ENCODE assay signal across 13 mouse cellular contexts in the genomic region with DNA sequence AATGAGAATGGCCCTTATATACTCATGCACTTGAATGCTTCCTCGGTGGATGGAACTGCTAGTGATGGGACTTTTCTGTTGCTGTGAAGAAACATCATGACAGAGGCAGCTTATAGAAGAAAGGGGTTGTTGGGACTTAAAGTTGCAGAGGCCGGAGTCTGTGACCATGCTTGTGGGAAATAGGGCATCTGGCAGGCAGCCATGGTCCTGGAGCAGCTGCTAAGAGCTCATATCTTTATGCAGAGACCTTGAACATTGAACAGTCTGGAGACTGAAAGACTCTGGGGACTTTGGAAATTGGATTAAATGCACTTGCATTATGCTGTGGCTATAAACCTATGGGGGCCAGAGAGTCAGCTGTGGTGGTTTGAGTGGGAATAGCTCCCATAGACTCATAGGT.
DNase-seq lines count a peak whose midpoint lies in the region; ATAC-seq lines count a peak whose summit lies in the region.
"Had no signal": no experiment of that assay in that cellular context is flagged by ENCODE, and none has a peak within 500 bp of the region (broad histone marks: within the 10 kb centered on the region; RNA-seq: fewer than 3 reads in every experiment).

No protein-coding gene starts in this region.

- no peak overlapping the region for H3K4me3 ChIP-seq in forebrain, embryonic 14.5 days (ENCODE audit: low read depth, low read length)
- H3K4me3 ChIP-seq in forebrain, embryonic 15.5 days = no peak overlapping the region
- H3K4me3 ChIP-seq in kidney, embryonic 14.5 days (ENCODE audit: low read length) = no peak overlapping the region
- no peak overlapping the region for H3K4me3 ChIP-seq in intestine, embryonic 15.5 days (replicated peaks)
- H3K4me3 ChIP-seq: forebrain, embryonic 13.5 days; megakaryocyte, embryonic 14.5 days had no signal

- no peaks in the 10 kb centered on the region for H3K9me3 ChIP-seq in forebrain, embryonic 14.5 days (replicated peaks; ENCODE audit: control insufficient read depth, low read length)
- H3K9me3 ChIP-seq in forebrain, embryonic 15.5 days = no peaks in the 10 kb centered on the region
- no peaks in the 10 kb centered on the region for H3K9me3 ChIP-seq in kidney, embryonic 14.5 days (ENCODE audit: control insufficient read depth, low read length)
- no peaks in the 10 kb centered on the region for H3K9me3 ChIP-seq in intestine, embryonic 15.5 days
- H3K9me3 ChIP-seq: forebrain, embryonic 13.5 days; megakaryocyte, embryonic 14.5 days had no signal

- H3K27me3 ChIP-seq in forebrain, embryonic 14.5 days (replicated peaks; ENCODE audit: control insufficient read depth, insufficient read depth, low read length) = no peaks in the 10 kb centered on the region
- no peaks in the 10 kb centered on the region for H3K27me3 ChIP-seq in forebrain, embryonic 15.5 days
- no peaks in the 10 kb centered on the region for H3K27me3 ChIP-seq in kidney, embryonic 14.5 days (ENCODE audit: control insufficient read depth, insufficient read depth, low read length)
- H3K27me3 ChIP-seq in intestine, embryonic 15.5 days (replicated peaks) = no peaks in the 10 kb centered on the region
- H3K27me3 ChIP-seq: forebrain, embryonic 13.5 days had no signal

- no peak for ATAC-seq in forebrain, embryonic 14.5 days
- no peak for ATAC-seq in forebrain, embryonic 15.5 days (replicated peaks)
- no peak for ATAC-seq in kidney, embryonic 14.5 days (ENCODE audit: low FRiP score, low TSS enrichment)
- peak; percentile 71 for ATAC-seq in intestine, embryonic 15.5 days
- ATAC-seq: forebrain, embryonic 13.5 days had no signal

- no peak overlapping the region for H3K27ac ChIP-seq in forebrain, embryonic 14.5 days (ENCODE audit: low read depth, low read length)
- no peak overlapping the region for H3K27ac ChIP-seq in forebrain, embryonic 15.5 days (replicated peaks)
- H3K27ac ChIP-seq in kidney, embryonic 14.5 days (ENCODE audit: low read depth, low read length) = no peak overlapping the region
- no peak overlapping the region for H3K27ac ChIP-seq in intestine, embryonic 15.5 days
- H3K27ac ChIP-seq: forebrain, embryonic 13.5 days had no signal

- H3K4me1 ChIP-seq in forebrain, embryonic 14.5 days (ENCODE audit: control insufficient read depth, insufficient read depth, low read length) = no peaks in the 10 kb centered on the region
- no peaks in the 10 kb centered on the region for H3K4me1 ChIP-seq in forebrain, embryonic 15.5 days
- peaks cover 4% of the 10 kb centered on the region for H3K4me1 ChIP-seq in kidney, embryonic 14.5 days (ENCODE audit: control insufficient read depth, insufficient read depth, low read length)
- H3K4me1 ChIP-seq in intestine, embryonic 15.5 days (replicated peaks) = no peaks in the 10 kb centered on the region
- H3K4me1 ChIP-seq: forebrain, embryonic 13.5 days; megakaryocyte, embryonic 14.5 days had no signal

- no peak overlapping the region for H3K9ac ChIP-seq in forebrain, embryonic 14.5 days (ENCODE audit: low read length)
- H3K9ac ChIP-seq in forebrain, embryonic 15.5 days (replicated peaks) = no peak overlapping the region
- H3K9ac ChIP-seq in kidney, embryonic 14.5 days (ENCODE audit: low read depth, low read length) = no peak overlapping the region
- no peak overlapping the region for H3K9ac ChIP-seq in intestine, embryonic 15.5 days
- H3K9ac ChIP-seq: forebrain, embryonic 13.5 days had no signal

- peak; percentile 19 for DNase-seq in forebrain, embryonic 14.5 days (ENCODE audit: low spot score)
- peak; percentile 49 for DNase-seq in kidney, postnatal 10 days
- peak; percentile 65 for DNase-seq in ovary, postnatal 36 days (ENCODE audit: low spot score)
- DNase-seq in ovary, postnatal 14 days (ENCODE audit: low spot score) = no peak
- DNase-seq in spleen, adult 12 weeks (ENCODE audit: low spot score) = no peak
- DNase-seq: cerebellum, adult 8-10 months; gastrocnemius, postnatal 25 days; spleen, adult 18-20 months had no signal

- no peaks in the 10 kb centered on the region for H3K36me3 ChIP-seq in forebrain, embryonic 14.5 days (ENCODE audit: control insufficient read depth, insufficient read depth, low read length)
- H3K36me3 ChIP-seq in forebrain, embryonic 15.5 days = no peaks in the 10 kb centered on the region
- no peaks in the 10 kb centered on the region for H3K36me3 ChIP-seq in kidney, embryonic 14.5 days (ENCODE audit: control insufficient read depth, insufficient read depth, low read length)
- H3K36me3 ChIP-seq in intestine, embryonic 15.5 days = no peaks in the 10 kb centered on the region

- WGBS in forebrain, embryonic 14.5 days = 69% methylated on average over 2 of the region's 2 CpGs
- 53% methylated on average over 2 of the region's 2 CpGs for WGBS in forebrain, embryonic 15.5 days
- WGBS in kidney, embryonic 14.5 days = 60% methylated on average over 2 of the region's 2 CpGs
- WGBS in intestine, embryonic 15.5 days = 72% methylated on average over 2 of the region's 2 CpGs

- H3K4me2 ChIP-seq in forebrain, embryonic 14.5 days (ENCODE audit: low read length) = no peak overlapping the region
- no peak overlapping the region for H3K4me2 ChIP-seq in forebrain, embryonic 15.5 days (replicated peaks)
- H3K4me2 ChIP-seq in kidney, embryonic 14.5 days (replicated peaks; ENCODE audit: low read depth, low read length) = no peak overlapping the region
- no peak overlapping the region for H3K4me2 ChIP-seq in intestine, embryonic 15.5 days (replicated peaks)
- H3K4me2 ChIP-seq: forebrain, embryonic 13.5 days had no signal

Comparison
In these comparisons a context has a peak if more than half of its experiments do, and no peak if none do; other contexts are left out.
1. DNase-seq: peak in forebrain, embryonic 14.5 days (single experiment), kidney, postnatal 10 days (single experiment) and ovary, postnatal 36 days (single experiment); none in ovary, postnatal 14 days (single experiment) and spleen, adult 12 weeks (single experiment).